Mouse (Mus musculus) cerebellum, adult 18-20 months (tissue): ENCODE measurements around the gene Bcl2a1b.
"Not testable (repeated sequence)": the region's sequence is repeated elsewhere in the genome, so short reads cannot be mapped to it uniquely, and the experiment has no call there.

Experiments used
- DNase-seq, 2 experiments: peaks; one replicate each; pipeline ENCODE4 v3.0.0; 2021

Bcl2a1b gene

DNA sequence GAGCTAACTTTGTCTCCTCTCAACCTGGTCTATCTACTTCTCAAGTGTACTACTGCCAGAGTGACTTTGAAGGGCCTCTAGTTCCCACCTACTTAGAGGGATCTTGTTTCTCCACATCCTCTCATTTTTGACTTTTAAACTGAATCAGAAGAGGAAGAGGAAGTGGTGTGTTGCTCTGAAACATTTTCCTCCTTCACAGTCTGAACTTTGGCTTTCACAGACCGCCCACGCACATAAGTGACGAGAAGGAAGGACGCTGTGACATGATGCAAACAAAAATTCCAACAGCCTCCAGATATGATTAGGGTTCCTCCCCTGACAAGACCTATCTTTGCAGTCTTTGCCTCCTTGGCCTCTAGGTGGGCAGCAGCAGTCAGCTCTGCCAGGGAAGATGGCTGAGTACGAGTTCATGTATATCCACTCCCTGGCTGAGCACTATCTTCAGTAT is at the start of gene Bcl2a1b, which contains the start of gene Gm29094:
Bcl2a1b (plus strand) TSS at position 241 of the 448 bp plus-strand sequence.
Gm29094 (plus strand) TSS at position 411 of the 448 bp plus-strand sequence.
- not testable (repeated sequence) for DNase-seq

GRCm38 (mm10) chr9:89172539-89172938 is 26.5 kb upstream of the Bcl2a1b start:
- DNase-seq = not testable (repeated sequence)

DNA sequence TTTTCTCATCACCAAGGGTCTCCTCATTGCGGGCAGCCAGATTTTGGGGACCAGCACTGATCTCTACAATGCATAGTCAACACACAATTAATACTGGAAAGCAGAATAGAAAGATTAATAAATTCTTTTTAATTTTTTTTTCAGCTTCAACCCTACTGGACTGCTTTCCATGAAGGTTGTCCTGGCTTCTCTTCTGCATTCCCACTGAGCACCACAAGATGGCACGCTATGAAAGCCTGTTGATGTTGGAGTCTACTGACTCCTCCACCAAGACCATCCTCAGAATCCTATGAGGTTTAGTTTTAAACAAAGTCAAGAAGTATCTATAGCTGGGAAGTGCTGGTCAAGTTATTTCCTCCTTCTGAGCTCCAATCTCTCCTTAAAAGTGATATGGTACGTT is 20.2 kb upstream of the Bcl2a1b start:
- DNase-seq = peak; percentile 74 to 75

- not testable (repeated sequence) for DNase-seq
These were observed 19.5 kb upstream of the Bcl2a1b start for GRCm38 (mm10) chr9:89179469-89179868.

DNA sequence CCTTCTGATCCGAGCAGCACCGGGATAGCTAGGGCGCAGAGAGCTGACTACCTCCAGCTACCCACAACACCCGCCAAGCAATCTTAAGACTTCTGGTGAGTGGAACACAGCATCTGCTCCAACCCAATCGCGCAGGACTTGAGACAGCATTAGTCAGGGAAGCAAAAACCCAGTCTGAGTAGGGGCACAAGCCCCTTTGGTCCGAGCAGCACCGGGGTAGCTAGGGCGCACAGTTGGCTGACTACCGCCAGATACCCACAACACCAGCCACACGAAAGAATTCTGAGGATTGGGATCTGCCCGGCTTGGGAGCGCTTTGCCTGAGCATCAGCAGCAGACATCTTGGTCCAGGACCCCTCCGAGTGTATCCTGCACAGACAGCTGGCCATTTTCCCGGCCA is 12.0 kb upstream of the Bcl2a1b start:
- DNase-seq = not testable (repeated sequence)

DNA sequence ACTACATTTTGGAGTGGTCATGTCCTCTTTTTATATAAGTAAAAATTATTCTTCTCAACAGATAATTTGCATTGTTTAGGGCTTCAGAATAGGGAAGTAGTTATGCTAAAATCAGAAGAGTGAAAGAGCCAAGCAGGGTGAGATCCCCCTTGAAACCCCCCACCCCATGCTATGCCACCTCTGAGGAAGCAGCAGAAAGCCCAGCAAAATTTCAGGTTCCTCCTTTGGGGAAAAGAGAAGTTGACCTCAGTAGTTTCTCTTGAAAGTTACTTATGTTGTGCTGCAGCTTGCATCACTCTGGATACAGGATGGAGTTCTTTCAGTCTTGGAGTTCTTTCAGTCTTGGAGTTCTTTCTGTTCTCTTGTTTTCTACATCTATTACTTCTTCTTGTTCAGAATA is 3.5 kb upstream of the Bcl2a1b start:
- DNase-seq = not testable (repeated sequence)

- not testable (repeated sequence) for DNase-seq
These were observed 1.5 kb upstream of the Bcl2a1b start for GRCm38 (mm10) chr9:89197509-89197908.

GRCm38 (mm10) chr9:89198349-89198748 is 660 bp upstream of the Bcl2a1b start:
- not testable (repeated sequence) for DNase-seq

- DNase-seq = not testable (repeated sequence)
These were observed 3.2 kb downstream of the Bcl2a1b start for GRCm38 (mm10) chr9:89202256-89202655.

DNA sequence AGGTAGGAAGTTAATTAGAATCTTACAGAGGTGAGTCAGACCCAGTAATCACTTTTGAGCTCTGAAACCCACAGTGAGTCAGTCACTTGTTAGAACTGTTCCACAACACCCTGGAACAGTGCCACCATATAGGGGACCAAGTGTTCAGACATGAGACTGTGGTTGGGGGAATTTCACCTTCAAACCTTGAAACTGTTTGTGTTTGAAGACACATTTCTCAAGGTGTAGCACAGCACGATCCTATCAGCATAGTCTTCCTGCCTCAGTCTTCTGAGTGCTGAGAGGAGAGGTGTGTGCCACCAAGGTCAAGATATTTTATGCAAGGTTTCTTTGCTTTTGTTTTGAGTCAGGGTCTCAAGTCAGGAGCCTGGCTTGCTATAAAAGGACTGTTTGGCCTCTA is 9.9 kb downstream of the Bcl2a1b start:
- not testable (repeated sequence) for DNase-seq

DNA sequence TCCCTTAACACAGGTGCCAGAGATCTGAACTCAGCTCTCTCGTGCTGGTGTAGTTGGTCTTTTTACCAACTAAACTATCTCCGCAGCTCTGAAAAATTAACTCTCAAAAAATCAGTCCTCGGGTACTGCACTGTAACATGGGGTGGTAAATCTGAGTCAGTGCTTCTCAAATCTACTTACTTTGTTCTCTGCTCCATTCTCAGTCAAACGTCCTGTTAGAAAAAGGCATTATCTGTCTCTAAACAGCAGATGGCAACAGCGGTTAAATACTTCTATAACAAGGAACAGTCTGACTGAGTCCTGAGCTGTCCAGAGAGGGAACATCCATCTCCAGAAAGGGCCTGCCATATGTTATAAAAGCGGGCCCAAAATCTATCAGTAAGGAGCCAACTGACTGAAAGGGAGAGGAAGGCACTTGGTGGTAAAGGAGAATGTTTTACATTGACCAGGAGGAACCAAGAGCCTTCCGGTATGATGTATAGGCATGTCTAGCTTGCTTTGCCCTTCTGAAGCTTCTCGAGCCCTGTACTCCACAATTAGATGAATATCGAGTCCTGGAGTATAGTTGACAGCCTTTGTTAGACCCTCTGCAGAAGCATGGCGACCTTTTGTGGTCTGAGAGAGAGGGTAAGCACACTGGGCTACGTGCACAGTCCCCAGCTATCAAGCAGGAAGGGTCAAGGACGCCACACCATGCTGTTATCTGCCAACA is 11.5 kb downstream of the Bcl2a1b start, which contains the start of gene Mthfs:
Mthfs (plus strand) TSS at position 324 of the 712 bp plus-strand sequence.
- DNase-seq = peak in 1 of 2 experiments; percentile 36

DNA sequence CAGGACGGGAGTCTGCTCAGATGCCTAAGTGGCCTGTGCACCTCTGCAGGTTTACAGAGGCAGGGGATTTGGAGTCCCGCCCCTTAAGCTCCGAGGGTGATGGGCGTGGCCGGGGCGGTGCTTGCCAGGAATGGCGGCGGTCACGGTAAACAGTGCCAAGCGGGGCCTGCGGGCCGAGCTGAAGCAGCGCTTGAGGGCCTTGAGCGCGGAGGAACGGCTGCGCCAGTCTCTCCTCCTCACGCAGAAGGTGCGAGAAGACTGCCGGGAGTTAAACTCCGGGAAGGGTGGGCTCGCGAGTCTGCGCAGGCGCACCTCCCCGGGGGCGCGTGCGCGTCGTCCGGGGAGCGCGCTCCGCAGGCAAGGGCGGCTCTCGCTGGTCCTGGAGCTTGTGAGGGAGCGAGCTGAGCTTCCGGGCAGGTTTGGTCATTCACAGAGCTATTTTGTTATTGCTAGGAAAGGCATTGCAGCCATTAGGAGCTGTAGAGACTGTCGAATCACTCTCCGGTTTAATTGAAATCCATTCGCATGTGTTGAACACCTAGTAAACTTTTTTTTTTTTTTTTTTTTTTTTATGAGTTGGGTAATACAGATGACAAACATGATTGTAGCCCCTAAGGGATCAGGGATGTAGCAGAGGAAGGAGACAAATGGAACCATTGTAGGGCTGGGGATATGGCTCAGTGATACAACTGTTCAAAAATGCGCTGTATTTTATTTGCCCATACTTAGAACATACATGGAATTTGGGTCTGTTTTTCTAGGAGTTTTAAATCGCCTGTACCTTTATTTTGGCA is 12.3 kb downstream of the Bcl2a1b start:
- DNase-seq = peak; percentile 91 to 92

GRCm38 (mm10) chr9:89212428-89212827 is 13.4 kb downstream of the Bcl2a1b start:
- DNase-seq = peak; percentile 45 to 52

GRCm38 (mm10) chr9:89218174-89218573 is 19.2 kb downstream of the Bcl2a1b start:
- not testable (repeated sequence) for DNase-seq

- not testable (repeated sequence) for DNase-seq
These were observed 20.7 kb downstream of the Bcl2a1b start for GRCm38 (mm10) chr9:89219668-89220067.

DNA sequence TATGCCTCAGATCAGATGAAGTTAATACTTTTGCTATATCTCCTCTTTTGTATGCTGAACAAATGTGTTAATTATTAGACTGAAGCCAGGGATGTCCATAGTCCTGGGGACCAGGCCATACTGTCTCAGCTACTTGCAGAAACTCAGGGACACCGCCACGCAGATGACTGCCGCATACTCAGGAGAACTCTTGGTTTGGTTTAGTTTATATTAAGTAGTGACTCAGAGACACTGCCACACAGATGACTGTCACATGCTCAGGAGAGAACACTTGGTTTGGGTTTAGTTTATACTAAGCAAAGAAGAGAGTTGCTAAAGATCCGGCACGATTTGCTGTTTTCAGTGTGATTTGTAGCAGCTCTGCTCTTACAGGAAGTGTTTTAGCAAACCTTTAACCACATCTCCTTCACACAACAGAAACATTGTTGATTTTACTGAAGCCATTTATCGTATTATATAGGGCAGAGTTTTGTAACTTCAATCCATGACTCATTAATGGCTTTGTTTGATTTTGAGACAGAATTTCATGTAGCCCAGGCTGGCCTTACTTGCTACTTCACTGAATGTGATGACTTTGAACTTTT is 21.8 kb downstream of the Bcl2a1b start:
- not testable (repeated sequence) for DNase-seq

GRCm38 (mm10) chr9:89226071-89226470 is 27.1 kb downstream of the Bcl2a1b start:
- peak in 1 of 2 experiments; percentile 20 for DNase-seq

GRCm38 (mm10) chr9:89228122-89228521 is 29.1 kb downstream of the Bcl2a1b start:
- DNase-seq = no peak

- peak; percentile 49 to 50 for DNase-seq
These were observed 32.0 kb downstream of the Bcl2a1b start for GRCm38 (mm10) chr9:89230897-89231497.

- not testable (repeated sequence) for DNase-seq
These were observed 38.1 kb downstream of the Bcl2a1b start for GRCm38 (mm10) chr9:89237131-89237530.

GRCm38 (mm10) chr9:89238976-89239505 is 40.0 kb downstream of the Bcl2a1b start:
- DNase-seq = peak; percentile 39 to 53

GRCm38 (mm10) chr9:89240516-89241019 is 41.6 kb downstream of the Bcl2a1b start:
- peak; percentile 64 to 65 for DNase-seq
